Mouse (Mus musculus): ENCODE data around the gene Ankrd66. TPM values are rescaled to one million over a fixed set of nuclear protein-coding genes. Genes with fewer than 3 reads are reported as not detected.
"Not testable (repeated sequence)": the region's sequence is repeated elsewhere in the genome, so short reads cannot be mapped to it uniquely, and the experiment has no call there.

Gene Ankrd66
- polyA plus RNA-seq, 1 experiment from 2014 or later, result 1.5 TPM

- no peak overlapping the region for H3K4me3 ChIP-seq
- 91% methylated on average over 7 of the region's 7 CpGs for WGBS
- no peaks in the 10 kb centered on the region for H3K36me3 ChIP-seq
- H3K9me3 ChIP-seq, result no peaks in the 10 kb centered on the region
- H3K4me1 ChIP-seq (replicated peaks), result peaks cover 12% of the 10 kb centered on the region
- no peak for DNase-seq (ENCODE audit: low spot score)
- no peaks in the 10 kb centered on the region for H3K27me3 ChIP-seq (ENCODE audit: insufficient read depth, poor library complexity, severe bottlenecking)
- no peak overlapping the region for H3K27ac ChIP-seq
These were observed 20.0 kb upstream of the Ankrd66 start for GRCm38 (mm10) chr17:43563192-43563987.

- Histone ChIP-seq H3K4me3 (no peak overlapping the region), H3K36me3 (no peaks in the 10 kb centered on the region), H3K27ac (no peak overlapping the region), H3K9me3 (no peaks in the 10 kb centered on the region), H3K4me1 (replicated peaks) (peaks cover 13% of the 10 kb centered on the region), H3K27me3 (ENCODE audit: insufficient read depth, poor library complexity, severe bottlenecking) (no peaks in the 10 kb centered on the region)
- WGBS, result 88% methylated on average over 3 of the region's 3 CpGs
- no peak for DNase-seq (ENCODE audit: low spot score)
These were observed 15.2 kb upstream of the Ankrd66 start for GRCm38 (mm10) chr17:43558678-43559077.

GRCm38 (mm10) chr17:43557541-43558090, 14.2 kb upstream of the Ankrd66 start:
- Histone ChIP-seq H3K4me1 (replicated peaks) (peaks cover 13% of the 10 kb centered on the region), H3K27ac (no peak overlapping the region), H3K36me3 (no peaks in the 10 kb centered on the region), H3K9me3 (no peaks in the 10 kb centered on the region), H3K4me3 (no peak overlapping the region), H3K27me3 (ENCODE audit: insufficient read depth, poor library complexity, severe bottlenecking) (no peaks in the 10 kb centered on the region)
- WGBS, result 39% methylated on average over 6 of the region's 6 CpGs
- DNase-seq (ENCODE audit: low spot score), result peak; percentile 47

- no peaks in the 10 kb centered on the region for H3K27me3 ChIP-seq (ENCODE audit: insufficient read depth, poor library complexity, severe bottlenecking)
- no peaks in the 10 kb centered on the region for H3K36me3 ChIP-seq
- peaks cover 13% of the 10 kb centered on the region for H3K4me1 ChIP-seq (replicated peaks)
- no peak for DNase-seq (ENCODE audit: low spot score)
- H3K4me3 ChIP-seq, result no peak overlapping the region
- no peak overlapping the region for H3K27ac ChIP-seq
- 75% methylated on average over 4 of the region's 4 CpGs for WGBS
- no peaks in the 10 kb centered on the region for H3K9me3 ChIP-seq
These were observed 13.7 kb upstream of the Ankrd66 start for GRCm38 (mm10) chr17:43557104-43557503.

GRCm38 (mm10) chr17:43554516-43555403, 11.3 kb upstream of the Ankrd66 start:
- no peak for DNase-seq (ENCODE audit: low spot score)
- 85% methylated on average over 12 of the region's 12 CpGs for WGBS
- Histone ChIP-seq H3K27me3 (ENCODE audit: insufficient read depth, poor library complexity, severe bottlenecking) (no peaks in the 10 kb centered on the region), H3K4me1 (replicated peaks) (peaks cover 25% of the 10 kb centered on the region), H3K27ac (no peak overlapping the region), H3K4me3 (no peak overlapping the region), H3K36me3 (no peaks in the 10 kb centered on the region), H3K9me3 (no peaks in the 10 kb centered on the region)

- H3K4me3 ChIP-seq, result no peak overlapping the region
- H3K4me1 ChIP-seq (replicated peaks), result peaks cover 20% of the 10 kb centered on the region
- H3K9me3 ChIP-seq, result no peaks in the 10 kb centered on the region
- peak; percentile 22 for DNase-seq (ENCODE audit: low spot score)
- WGBS, result 22% methylated on average over 3 of the region's 3 CpGs
- no peaks in the 10 kb centered on the region for H3K27me3 ChIP-seq (ENCODE audit: insufficient read depth, poor library complexity, severe bottlenecking)
- H3K36me3 ChIP-seq, result no peaks in the 10 kb centered on the region
- H3K27ac ChIP-seq, result peak overlapping the region; percentile 50; the same call in 1 of the 2 replicates
These were observed 7.7 kb upstream of the Ankrd66 start for GRCm38 (mm10) chr17:43551122-43551630.

- WGBS, result 88% methylated on average over 4 of the region's 4 CpGs
- no peaks in the 10 kb centered on the region for H3K9me3 ChIP-seq
- no peaks in the 10 kb centered on the region for H3K27me3 ChIP-seq (ENCODE audit: insufficient read depth, poor library complexity, severe bottlenecking)
- no peak overlapping the region for H3K4me3 ChIP-seq
- H3K4me1 ChIP-seq (replicated peaks), result peaks cover 8% of the 10 kb centered on the region; the same call in 1 of the 2 replicates
- DNase-seq (ENCODE audit: low spot score), result no peak
- no peak overlapping the region for H3K27ac ChIP-seq
- H3K36me3 ChIP-seq, result no peaks in the 10 kb centered on the region
These were observed 601 bp upstream of the Ankrd66 start for GRCm38 (mm10) chr17:43544040-43544439.

GRCm38 (mm10) chr17:43538767-43539166, 4.7 kb downstream of the Ankrd66 start:
- no peak for DNase-seq (ENCODE audit: low spot score)
- Histone ChIP-seq H3K4me1 (replicated peaks) (peaks cover 15% of the 10 kb centered on the region), H3K4me3 (no peak overlapping the region), H3K27me3 (ENCODE audit: insufficient read depth, poor library complexity, severe bottlenecking) (peaks cover 21% of the 10 kb centered on the region; the same call in 1 of the 2 replicates), H3K36me3 (no peaks in the 10 kb centered on the region), H3K9me3 (no peaks in the 10 kb centered on the region), H3K27ac (no peak overlapping the region)
- 88% methylated on average over 3 of the region's 3 CpGs for WGBS

- H3K4me3 ChIP-seq; H3K36me3 ChIP-seq; H3K9me3 ChIP-seq; H3K27ac ChIP-seq; DNase-seq (ENCODE audit: low spot score): not testable (repeated sequence)
- 90% methylated on average over 6 of the region's 6 CpGs for WGBS
- Histone ChIP-seq H3K27me3 (ENCODE audit: insufficient read depth, poor library complexity, severe bottlenecking) (peaks cover 21% of the 10 kb centered on the region), H3K4me1 (replicated peaks) (peaks cover 16% of the 10 kb centered on the region)
These were observed 6.6 kb downstream of the Ankrd66 start for GRCm38 (mm10) chr17:43536841-43537240.

- no peaks in the 10 kb centered on the region for H3K9me3 ChIP-seq
- peak; percentile 86 for DNase-seq (ENCODE audit: low spot score)
- peak overlapping the region; percentile 84 for H3K27ac ChIP-seq
- peaks cover 16% of the 10 kb centered on the region for H3K4me1 ChIP-seq (replicated peaks)
- no peaks in the 10 kb centered on the region for H3K36me3 ChIP-seq
- H3K4me3 ChIP-seq, result peak overlapping the region; percentile 45
- peaks cover 21% of the 10 kb centered on the region for H3K27me3 ChIP-seq (ENCODE audit: insufficient read depth, poor library complexity, severe bottlenecking)
- WGBS, result 8% methylated on average over 23 of the region's 23 CpGs
These were observed 8.8 kb downstream of the Ankrd66 start for GRCm38 (mm10) chr17:43534362-43535222.

- Histone ChIP-seq H3K36me3 (no peaks in the 10 kb centered on the region), H3K4me1 (replicated peaks) (peaks cover 16% of the 10 kb centered on the region), H3K27ac (no peak overlapping the region), H3K27me3 (ENCODE audit: insufficient read depth, poor library complexity, severe bottlenecking) (peaks cover 7% of the 10 kb centered on the region), H3K9me3 (no peaks in the 10 kb centered on the region), H3K4me3 (no peak overlapping the region)
- 94% methylated on average over 4 of the region's 4 CpGs for WGBS
- no peak for DNase-seq (ENCODE audit: low spot score)
These were observed 12.2 kb downstream of the Ankrd66 start for GRCm38 (mm10) chr17:43531192-43531591.

- Histone ChIP-seq H3K4me1 (replicated peaks) (peaks cover 16% of the 10 kb centered on the region), H3K27ac (no peak overlapping the region), H3K9me3 (no peaks in the 10 kb centered on the region), H3K36me3 (no peaks in the 10 kb centered on the region), H3K4me3 (no peak overlapping the region), H3K27me3 (ENCODE audit: insufficient read depth, poor library complexity, severe bottlenecking) (peaks cover under 1% of the 10 kb centered on the region)
- WGBS, result 83% methylated on average over 2 of the region's 2 CpGs
- no peak for DNase-seq (ENCODE audit: low spot score)
These were observed 12.9 kb downstream of the Ankrd66 start for GRCm38 (mm10) chr17:43530507-43530906.

All from hindbrain, embryonic 10.5 days (tissue).